Comparison of ENCODE assay signal across 16 mouse cellular contexts in the genomic region with DNA sequence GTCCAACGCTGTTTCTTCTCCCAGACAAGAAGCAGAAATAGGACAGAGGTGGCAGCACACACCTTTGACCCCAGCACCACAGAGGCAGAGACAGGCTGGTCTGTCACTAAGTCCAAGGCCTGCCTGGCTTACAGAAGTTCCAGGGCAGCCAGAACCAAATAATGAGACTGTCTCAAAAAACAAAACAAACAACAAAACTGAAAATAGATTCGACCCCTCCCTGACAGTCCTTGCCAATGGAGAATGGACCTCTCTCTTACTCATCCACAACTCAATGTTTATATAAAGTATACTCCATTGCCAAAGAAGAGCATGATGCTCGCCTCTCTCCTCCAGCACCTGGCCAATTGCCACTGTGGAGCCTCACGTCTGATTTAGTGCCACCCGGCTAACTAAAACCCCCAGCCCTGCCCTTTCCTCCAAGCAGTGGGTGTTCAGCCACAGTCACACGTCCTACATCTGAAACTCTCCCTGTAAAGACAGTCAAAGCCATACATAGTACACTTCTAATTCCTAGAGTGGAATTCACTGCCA. TPM values are rescaled to one million over a fixed set of nuclear protein-coding genes. Genes with fewer than 3 reads are reported as not detected.
DNase-seq lines count a peak whose midpoint lies in the region; ATAC-seq lines count a peak whose summit lies in the region.
"Had no signal": no experiment of that assay in that cellular context is flagged by ENCODE, and none has a peak within 500 bp of the region (broad histone marks: within the 10 kb centered on the region; RNA-seq: fewer than 3 reads in every experiment).

No protein-coding gene starts in this region.

- H3K4me2 ChIP-seq in heart, embryonic 11.5 days = no peak overlapping the region
- H3K4me2 ChIP-seq in lung, embryonic 15.5 days = no peak overlapping the region
- H3K4me2 ChIP-seq in liver, embryonic 16.5 days (ENCODE audit: low read depth, low read length) = no peak overlapping the region
- H3K4me2 ChIP-seq: embryonic facial prominence, embryonic 12.5 days; neural tube, embryonic 13.5 days had no signal

- DNase-seq in heart, postnatal 25 days (ENCODE audit: low spot score) = no peak
- DNase-seq in lung, postnatal 25 days (ENCODE audit: low spot score) = no peak
- peak; percentile 46 for DNase-seq in T-cell, adult 2 months (ENCODE audit: low spot score)
- DNase-seq: cerebellum, postnatal 14 days; kidney, adult 11 months; retina, postnatal 1 day had no signal

- no peak for ATAC-seq in heart, embryonic 11.5 days (replicated peaks; ENCODE audit: insufficient number of reproducible peaks, low FRiP score, low TSS enrichment)
- no peak for ATAC-seq in lung, embryonic 15.5 days (ENCODE audit: borderline replicate concordance, extremely low read depth, low FRiP score, low TSS enrichment)
- ATAC-seq in liver, embryonic 16.5 days (ENCODE audit: low read depth) = peak; percentile 52; the same call in 1 of the 2 replicates
- no peak for ATAC-seq in cerebellum, adult (ENCODE audit: insufficient number of reproducible peaks, low FRiP score, low TSS enrichment)

- H3K27ac ChIP-seq in heart, embryonic 11.5 days (ENCODE audit: low read depth, low read length) = 0 out of 2 replicates have a peak overlapping the region, but pooled peaks have one; percentile 25
- H3K27ac ChIP-seq in lung, embryonic 15.5 days = peak overlapping the region; percentile 63; the same call in 1 of the 2 replicates
- 0 out of 2 replicates have a peak overlapping the region, but pooled peaks have one; percentile 26 for H3K27ac ChIP-seq in liver, embryonic 16.5 days (ENCODE audit: low read length)
- H3K27ac ChIP-seq: embryonic facial prominence, embryonic 12.5 days; forebrain, embryonic 10.5 days; hindbrain, embryonic 10.5 days; limb, embryonic 10.5 days; macrophage; neural tube, embryonic 13.5 days had no signal

- H3K4me3 ChIP-seq in heart, embryonic 11.5 days (ENCODE audit: low read depth, low read length) = no peak overlapping the region
- no peak overlapping the region for H3K4me3 ChIP-seq in lung, embryonic 15.5 days
- no peak overlapping the region for H3K4me3 ChIP-seq in liver, embryonic 16.5 days (ENCODE audit: low read depth, low read length)
- H3K4me3 ChIP-seq: embryonic facial prominence, embryonic 12.5 days; forebrain, embryonic 10.5 days; hindbrain, embryonic 10.5 days; limb, embryonic 10.5 days; neural tube, embryonic 13.5 days had no signal

- H3K4me1 ChIP-seq in heart, embryonic 11.5 days (ENCODE audit: control insufficient read depth, insufficient read depth, low read length) = peaks cover 11% of the 10 kb centered on the region
- H3K4me1 ChIP-seq in lung, embryonic 15.5 days = peaks cover 14% of the 10 kb centered on the region
- peaks cover 6% of the 10 kb centered on the region; the same call in 1 of the 2 replicates for H3K4me1 ChIP-seq in liver, embryonic 16.5 days (ENCODE audit: control insufficient read depth, low read depth, low read length)
- H3K4me1 ChIP-seq: neural tube, embryonic 13.5 days had no signal

- intact Hi-C loops in heart, postnatal 25 days (cut with DNase I) = no loop called here

- H3K27me3 ChIP-seq in heart, embryonic 11.5 days (ENCODE audit: control insufficient read depth, insufficient read depth, low read length) = no peaks in the 10 kb centered on the region
- no peaks in the 10 kb centered on the region for H3K27me3 ChIP-seq in lung, embryonic 15.5 days
- H3K27me3 ChIP-seq in liver, embryonic 16.5 days (ENCODE audit: control insufficient read depth, insufficient read depth, low read depth, low read length) = no peaks in the 10 kb centered on the region
- H3K27me3 ChIP-seq: embryonic facial prominence, embryonic 12.5 days; neural tube, embryonic 13.5 days had no signal

- H3K36me3 ChIP-seq in heart, embryonic 11.5 days (ENCODE audit: control insufficient read depth, insufficient read depth, low read length) = no peaks in the 10 kb centered on the region
- H3K36me3 ChIP-seq in lung, embryonic 15.5 days = no peaks in the 10 kb centered on the region
- no peaks in the 10 kb centered on the region for H3K36me3 ChIP-seq in liver, embryonic 16.5 days (ENCODE audit: control insufficient read depth, insufficient read depth)
- H3K36me3 ChIP-seq: embryonic facial prominence, embryonic 12.5 days; forebrain, embryonic 10.5 days; hindbrain, embryonic 10.5 days; limb, embryonic 10.5 days; neural tube, embryonic 13.5 days had no signal

- WGBS in heart, embryonic 11.5 days (ENCODE audit: insufficient replicate concordance) = 67% methylated on average over 6 of the region's 6 CpGs
- WGBS in lung, embryonic 15.5 days = 60% methylated on average over 6 of the region's 6 CpGs
- 70% methylated on average over 6 of the region's 6 CpGs for WGBS in liver, embryonic 16.5 days (ENCODE audit: insufficient replicate concordance)

- H3K9ac ChIP-seq in heart, embryonic 11.5 days (ENCODE audit: low read depth, low read length) = no peak overlapping the region
- no peak overlapping the region for H3K9ac ChIP-seq in lung, embryonic 15.5 days
- no peak overlapping the region for H3K9ac ChIP-seq in liver, embryonic 16.5 days (ENCODE audit: low read depth, low read length)
- H3K9ac ChIP-seq: embryonic facial prominence, embryonic 12.5 days; neural tube, embryonic 13.5 days had no signal

- H3K9me3 ChIP-seq in heart, embryonic 11.5 days (replicated peaks; ENCODE audit: control insufficient read depth, low read length) = no peaks in the 10 kb centered on the region
- H3K9me3 ChIP-seq in lung, embryonic 15.5 days = no peaks in the 10 kb centered on the region
- H3K9me3 ChIP-seq in liver, embryonic 16.5 days (replicated peaks; ENCODE audit: control insufficient read depth, low read length) = no peaks in the 10 kb centered on the region
- H3K9me3 ChIP-seq: embryonic facial prominence, embryonic 12.5 days; forebrain, embryonic 10.5 days; hindbrain, embryonic 10.5 days; limb, embryonic 10.5 days; neural tube, embryonic 13.5 days had no signal

RNA-seq across cellular contexts. Expression of gene Chd2, which starts 36.3 kb away (rescaled TPM):
- polyA plus RNA-seq in heart, embryonic 11.5 days (2014; fragmentation: Nextera tagmentation; extraction: Ambion mirVana) = 43.6 and 45.6 TPM in 2 replicates
- total RNA-seq in heart, postnatal 25 days (2021) = 10 to 100 TPM; 40.4 to 41.2 TPM
- 48.8 and 59.0 TPM in 2 replicates for polyA plus RNA-seq in lung, embryonic 15.5 days (2015; fragmentation: Nextera tagmentation; extraction: Ambion mirVana)
- polyA plus RNA-seq in liver, embryonic 16.5 days (2015; fragmentation: Nextera tagmentation; extraction: Ambion mirVana) = 24.7 and 26.1 TPM in 2 replicates
